Mouse (Mus musculus) heart, embryonic 12.5 days (tissue): ENCODE measurements around the gene Gm28043. TPM values are rescaled to one million over a fixed set of nuclear protein-coding genes. Genes with fewer than 3 reads are reported as not detected.
A peak's percentile ranks its signal among the peaks of the same experiment; 100 is the strongest.

Experiments used
- ATAC-seq: fragments of 200-750 bp; cut with Nextera tagmentation; 2 replicates; pipeline ENCODE4 v1.8.0; 2017; ENCODE audit warnings: moderate TSS enrichment, moderate library complexity; ENCODE audit not compliant: insufficient number of reproducible peaks, low FRiP score
- H3K27ac ChIP-seq: fragments of 300-500 bp; sonication (generic); 2 replicates; pipeline ENCODE4 v1.5.1; 2016; ENCODE audit warnings: mild to moderate bottlenecking, moderate library complexity; ENCODE audit not compliant: poor library complexity, severe bottlenecking
- H3K27me3 ChIP-seq: fragments of 300-500 bp; sonication (generic); replicated peaks from 2 replicates; pipeline ENCODE4 v1.6.1; 2016; ENCODE audit warnings: mild to moderate bottlenecking, moderate library complexity
- H3K36me3 ChIP-seq: fragments of 300-500 bp; sonication (generic); 2 replicates; pipeline ENCODE4 v1.6.1; 2016; ENCODE audit warnings: mild to moderate bottlenecking, moderate library complexity
- H3K4me1 ChIP-seq: fragments of 300-500 bp; sonication (generic); replicated peaks from 2 replicates; pipeline ENCODE4 v1.6.1; 2016; ENCODE audit warnings: mild to moderate bottlenecking
- H3K4me2 ChIP-seq: fragments of 300-500 bp; sonication (generic); 2 replicates; pipeline ENCODE4 v1.6.1; 2016; ENCODE audit warnings: mild to moderate bottlenecking, moderate library complexity
- H3K4me3 ChIP-seq: fragments of 300-500 bp; sonication (generic); 2 replicates; pipeline ENCODE4 v1.5.1; 2016; ENCODE audit warnings: mild to moderate bottlenecking
- H3K9ac ChIP-seq: fragments of 300-500 bp; sonication (generic); 2 replicates; pipeline ENCODE4 v1.6.1; 2016; ENCODE audit warnings: mild to moderate bottlenecking, moderate library complexity
- H3K9me3 ChIP-seq: fragments of 300-500 bp; sonication (generic); replicated peaks from 2 replicates; pipeline ENCODE4 v1.6.1; 2016; ENCODE audit warnings: mild to moderate bottlenecking, moderate library complexity
- WGBS: fragments of 180-500 bp; shearing (Covaris S2); methylation state at CpG from one replicate; pipeline ENCODE4 v1.1.7; 2016; 5-methylcytosine and 5-hydroxymethylcytosine counted together
- microRNA-seq: library from miRNA; unstranded; fragments of <30 nt; microRNA quantifications from one replicate; pipeline ENCODE4, GENCODE M21; 2017
- polyA plus RNA-seq: library from polyadenylated mRNA; unstranded; fragments of >200 nt; fragmentation: Nextera tagmentation; extraction: Ambion mirVana; gene quantifications from 2 replicates; pipeline ENCODE4 v1.2.1, GENCODE M21; 2016

Gm28043 gene
- polyA plus RNA-seq, 1 experiment from 2014 or later: 2.1 TPM

- H3K27me3 ChIP-seq: no peaks in the 10 kb centered on the region
- no peaks in the 10 kb centered on the region for H3K9me3 ChIP-seq
- H3K4me3 ChIP-seq: no peak overlapping the region
- ATAC-seq: peak; percentile 65; the same call in 1 of the 2 replicates
- H3K9ac ChIP-seq: peak overlapping the region; percentile 32; the same call in 1 of the 2 replicates
- WGBS: 45% methylated on average over 13 of the region's 13 CpGs
- H3K27ac ChIP-seq: peak overlapping the region; percentile 67
- no peaks in the 10 kb centered on the region for H3K36me3 ChIP-seq
- peaks cover 18% of the 10 kb centered on the region for H3K4me1 ChIP-seq
- no peak overlapping the region for H3K4me2 ChIP-seq
Observed at GRCm38 (mm10) chr17:29730510-29731265, 116.0 kb downstream of the Gm28043 start.

- no peak overlapping the region for H3K4me2 ChIP-seq
- WGBS: 59% methylated on average over 12 of the region's 12 CpGs
- H3K27ac ChIP-seq: peak overlapping the region; percentile 67; the same call in 1 of the 2 replicates
- no peaks in the 10 kb centered on the region for H3K36me3 ChIP-seq
- no peaks in the 10 kb centered on the region for H3K27me3 ChIP-seq
- no peak overlapping the region for H3K4me3 ChIP-seq
- no peak for ATAC-seq
- H3K9me3 ChIP-seq: no peaks in the 10 kb centered on the region
- peak overlapping the region; percentile 32; the same call in 1 of the 2 replicates for H3K9ac ChIP-seq
- H3K4me1 ChIP-seq: peaks cover 22% of the 10 kb centered on the region
Observed at GRCm38 (mm10) chr17:29731266-29731952, 116.7 kb downstream of the Gm28043 start.

GRCm38 (mm10) chr17:29731953-29732325 lies 117.3 kb downstream of the Gm28043 start:
- Histone ChIP-seq H3K9ac (no peak overlapping the region), H3K4me3 (no peak overlapping the region), H3K27me3 (no peaks in the 10 kb centered on the region), H3K4me1 (peaks cover 27% of the 10 kb centered on the region), H3K27ac (no peak overlapping the region), H3K4me2 (no peak overlapping the region), H3K9me3 (no peaks in the 10 kb centered on the region), H3K36me3 (no peaks in the 10 kb centered on the region)
- no peak for ATAC-seq
- WGBS: 63% methylated on average over 6 of the region's 6 CpGs

- H3K27ac ChIP-seq: no peak overlapping the region
- H3K4me1 ChIP-seq: peaks cover 29% of the 10 kb centered on the region
- H3K9me3 ChIP-seq: no peaks in the 10 kb centered on the region
- no peaks in the 10 kb centered on the region for H3K27me3 ChIP-seq
- WGBS: 68% methylated on average over 2 of the region's 2 CpGs
- H3K9ac ChIP-seq: no peak overlapping the region
- H3K4me2 ChIP-seq: no peak overlapping the region
- no peak for ATAC-seq
- H3K4me3 ChIP-seq: no peak overlapping the region
- no peaks in the 10 kb centered on the region for H3K36me3 ChIP-seq
Observed at GRCm38 (mm10) chr17:29732522-29732921, 117.8 kb downstream of the Gm28043 start.

GRCm38 (mm10) chr17:29736448-29737014 lies 121.9 kb downstream of the Gm28043 start:
- no peak overlapping the region for H3K4me3 ChIP-seq
- peaks cover 35% of the 10 kb centered on the region for H3K4me1 ChIP-seq
- 0 out of 2 replicates have a peak overlapping the region, but pooled peaks have one; percentile 35 for H3K27ac ChIP-seq
- no peaks in the 10 kb centered on the region for H3K9me3 ChIP-seq
- WGBS: 39% methylated on average over 15 of the region's 15 CpGs
- ATAC-seq: no peak
- peak overlapping the region; percentile 29; the same call in 1 of the 2 replicates for H3K9ac ChIP-seq
- H3K27me3 ChIP-seq: no peaks in the 10 kb centered on the region
- no peaks in the 10 kb centered on the region for H3K36me3 ChIP-seq
- H3K4me2 ChIP-seq: no peak overlapping the region

- 41% methylated on average over 22 of the region's 22 CpGs for WGBS
- no peak overlapping the region for H3K9ac ChIP-seq
- peak; percentile 67 for ATAC-seq
Observed at GRCm38 (mm10) chr17:29737849-29738804, 123.5 kb downstream of the Gm28043 start.

GRCm38 (mm10) chr17:29747466-29747865 lies 132.8 kb downstream of the Gm28043 start:
- Histone ChIP-seq H3K4me2 (no peak overlapping the region), H3K27ac (no peak overlapping the region), H3K9ac (no peak overlapping the region), H3K36me3 (no peaks in the 10 kb centered on the region), H3K4me3 (no peak overlapping the region), H3K9me3 (no peaks in the 10 kb centered on the region), H3K27me3 (no peaks in the 10 kb centered on the region), H3K4me1 (peaks cover 28% of the 10 kb centered on the region)
- ATAC-seq: no peak
- 66% methylated on average over 6 of the region's 6 CpGs for WGBS

More at GRCm38 (mm10) chr17:29737849-29738804, 123.5 kb downstream of the Gm28043 start:
- H3K36me3 ChIP-seq: no peaks in the 10 kb centered on the region
- H3K4me1 ChIP-seq: peaks cover 40% of the 10 kb centered on the region
- 0 out of 2 replicates have a peak overlapping the region, but pooled peaks have one; percentile 5 for H3K27ac ChIP-seq
- no peaks in the 10 kb centered on the region for H3K27me3 ChIP-seq
- no peaks in the 10 kb centered on the region for H3K9me3 ChIP-seq
- H3K4me3 ChIP-seq: no peak overlapping the region
- H3K4me2 ChIP-seq: peak overlapping the region; percentile 38

Small RNA genes within 50 kb of the gene (microRNA-seq; reads per million reads assigned to microRNA genes)
- gene Mir7667: not detected

Other genes with a start within 250 kb of the Gm28043 start
- 25.1 and 27.0 TPM in 2 replicates for gene Pim1, start 124.1 kb upstream of the Gm28043 start, polyA plus RNA-seq
- not detected in 2 replicates for gene Gm17657, start 65.2 kb upstream of the Gm28043 start, polyA plus RNA-seq
- gene Tbc1d22b, start 65.1 kb upstream of the Gm28043 start, polyA plus RNA-seq: 13.8 and 14.9 TPM in 2 replicates
- 0.80 and 1.0 TPM in 2 replicates for gene Tmem217, start 62.5 kb upstream of the Gm28043 start, polyA plus RNA-seq
- gene Rnf8, start 86 bp upstream of the Gm28043 start, polyA plus RNA-seq: 52.2 and 58.7 TPM in 2 replicates
- 123 and 124 TPM in 2 replicates for gene Cmtr1, start 45.7 kb downstream of the Gm28043 start, polyA plus RNA-seq
- 15.8 and 16.0 TPM in 2 replicates for gene Ccdc167, start 102.2 kb downstream of the Gm28043 start, polyA plus RNA-seq